Mouse (Mus musculus) MEL (cell line): Measurements from ENCODE around the gene Fastk. TPM values are rescaled to one million over a fixed set of nuclear protein-coding genes. Genes with fewer than 3 reads are reported as not detected.

Experiments
- DNase-seq: peaks from one replicate; pipeline ENCODE4 v3.0.0; 2011; ENCODE audit warnings: low read depth, low spot score
- H3K27ac ChIP-seq: 2 replicates; pipeline ENCODE4 v1.5.1; 2012; ENCODE audit warnings: low read depth, mild to moderate bottlenecking, control low read depth, low read length, moderate library complexity; ENCODE audit not compliant: control insufficient read depth
- H3K27me3 ChIP-seq, 2 experiments: fragments of 150-350 bp in 1 of 2; sonication (generic) in 1 of 2; 2 replicates each; pipeline ENCODE4 v1.6.1; 2012; ENCODE audit warnings: low read length in 2 of 2, mild to moderate bottlenecking in 2 of 2, improper control_type of control experiment in 1 of 2, moderate library complexity in 1 of 2; ENCODE audit not compliant: insufficient read depth in 2 of 2, control insufficient read depth in 1 of 2
- H3K36me3 ChIP-seq, 2 experiments: 2 replicates each; pipeline ENCODE4 v1.6.1; 2012 to 2014; ENCODE audit warnings: low read length in 2 of 2, improper control_type of control experiment in 1 of 2, inconsistent platforms in 1 of 2, mild to moderate bottlenecking in 1 of 2; ENCODE audit not compliant: insufficient read depth in 2 of 2, control insufficient read depth in 1 of 2
- H3K4me1 ChIP-seq, 2 experiments: fragments of 150-350 bp in 1 of 2; sonication (generic) in 1 of 2; 2 replicates each; pipeline ENCODE4 v1.6.1; 2012; ENCODE audit warnings: low read length in 2 of 2, improper control_type of control experiment in 1 of 2, mild to moderate bottlenecking in 1 of 2; ENCODE audit not compliant: insufficient read depth in 2 of 2, control insufficient read depth in 1 of 2
- H3K4me3 ChIP-seq, 2 experiments: fragments of 150-350 bp in 1 of 2; sonication (generic) in 1 of 2; 2 replicates each; pipeline ENCODE4 v1.5.1; 2012; ENCODE audit warnings: low read depth in 2 of 2, low read length in 2 of 2, mild to moderate bottlenecking in 2 of 2, moderate library complexity in 2 of 2, control low read depth in 1 of 2, improper control_type of control experiment in 1 of 2; ENCODE audit not compliant: control insufficient read depth in 1 of 2, insufficient read depth in 1 of 2
- H3K79me2 ChIP-seq: 2 replicates; pipeline ENCODE4 v1.6.1; 2012; ENCODE audit warnings: mild to moderate bottlenecking, low read length, moderate library complexity; ENCODE audit not compliant: control insufficient read depth, poor library complexity, insufficient read depth
- H3K9ac ChIP-seq: 2 replicates; pipeline ENCODE4 v1.6.1; 2012; ENCODE audit warnings: low read depth, mild to moderate bottlenecking, control low read depth, low read length, moderate library complexity; ENCODE audit not compliant: control insufficient read depth, poor library complexity, severe bottlenecking
- H3K9me3 ChIP-seq: fragments of 150-350 bp; sonication (generic); replicated peaks from 2 replicates; pipeline ENCODE4 v1.6.1; 2012; ENCODE audit warnings: mild to moderate bottlenecking, low read length, improper control_type of control experiment, moderate library complexity; ENCODE audit not compliant: insufficient read depth
- BHLHE40 ChIP-seq: IDR thresholded peaks from 2 replicates; pipeline ENCODE4 v1.6.1; 2012; ENCODE audit warnings: low read depth, mild to moderate bottlenecking, inconsistent platforms, low read length, improper control_type of control experiment, borderline replicate concordance
- CHD1 ChIP-seq: IDR thresholded peaks from 2 replicates; pipeline ENCODE4 v1.6.1; 2012; ENCODE audit warnings: low read depth, mild to moderate bottlenecking, inconsistent platforms, low read length, improper control_type of control experiment
- CTCF ChIP-seq, 3 experiments: IDR thresholded peaks in 2 of 3; conservative IDR thresholded peaks in 1 of 3; 2 replicates each; pipeline ENCODE4 v1.5.1; 2011 to 2012; ENCODE audit warnings: low read length in 3 of 3, low read depth in 2 of 3, mild to moderate bottlenecking in 2 of 3, improper control_type of control experiment in 1 of 3, inconsistent platforms in 1 of 3, mixed read lengths in 1 of 3, moderate library complexity in 1 of 3; ENCODE audit not compliant: control insufficient read depth in 1 of 3, insufficient read depth in 1 of 3, poor library complexity in 1 of 3, severe bottlenecking in 1 of 3
- E2F4 ChIP-seq: IDR thresholded peaks from 2 replicates; pipeline ENCODE4 v1.6.1; 2011; ENCODE audit warnings: low read depth, low read length, improper control_type of control experiment, borderline replicate concordance
- ELF1 ChIP-seq: IDR thresholded peaks from 2 replicates; pipeline ENCODE4 v1.6.1; 2014; ENCODE audit warnings: low read depth, mild to moderate bottlenecking, inconsistent platforms, low read length, improper control_type of control experiment, moderate library complexity
- ETS1 ChIP-seq: IDR thresholded peaks from 2 replicates; pipeline ENCODE4 v1.6.1; 2012; ENCODE audit warnings: low read depth, mild to moderate bottlenecking, inconsistent platforms, low read length, improper control_type of control experiment, moderate library complexity
- MAX ChIP-seq: IDR thresholded peaks from 2 replicates; pipeline ENCODE4 v1.6.1; 2011; ENCODE audit warnings: low read length, improper control_type of control experiment
- MAZ ChIP-seq: IDR thresholded peaks from 2 replicates; pipeline ENCODE4 v1.6.1; 2012; ENCODE audit warnings: low read depth, mild to moderate bottlenecking, inconsistent platforms, low read length, improper control_type of control experiment
- MEF2A ChIP-seq: IDR thresholded peaks from 2 replicates; pipeline ENCODE4 v1.6.1; 2014; ENCODE audit warnings: low read depth, mild to moderate bottlenecking, inconsistent platforms, low read length, improper control_type of control experiment; ENCODE audit not compliant: poor library complexity, insufficient replicate concordance, severe bottlenecking; ENCODE audit errors: extremely low read depth
- MXI1 ChIP-seq: IDR thresholded peaks from 2 replicates; pipeline ENCODE4 v1.6.1; 2011; ENCODE audit warnings: mild to moderate bottlenecking, low read depth, low read length, improper control_type of control experiment
- NELFE ChIP-seq: IDR thresholded peaks from 2 replicates; pipeline ENCODE4 v1.6.1; 2011; ENCODE audit warnings: low read depth, low read length, improper control_type of control experiment
- SIN3A ChIP-seq: IDR thresholded peaks from 2 replicates; pipeline ENCODE4 v1.6.1; 2012; ENCODE audit warnings: low read length, improper control_type of control experiment, inconsistent platforms
- SMC3 ChIP-seq: IDR thresholded peaks from 2 replicates; pipeline ENCODE4 v1.6.1; 2011; ENCODE audit warnings: low read depth, low read length, improper control_type of control experiment
- TAL1 ChIP-seq: IDR thresholded peaks from 2 replicates; pipeline ENCODE4 v1.6.1; 2012; ENCODE audit warnings: mild to moderate bottlenecking, inconsistent platforms, low read length, moderate library complexity, mixed read lengths
- UBTF ChIP-seq: IDR thresholded peaks from 2 replicates; pipeline ENCODE4 v1.6.1; 2012; ENCODE audit warnings: low read depth, mild to moderate bottlenecking, inconsistent platforms, low read length, improper control_type of control experiment, moderate library complexity, borderline replicate concordance; ENCODE audit not compliant: insufficient read depth
- USF1 ChIP-seq: IDR thresholded peaks from 2 replicates; pipeline ENCODE4 v1.6.1; 2014; ENCODE audit warnings: low read depth, mild to moderate bottlenecking, inconsistent platforms, low read length, improper control_type of control experiment, moderate library complexity
- USF2 ChIP-seq, 2 experiments: IDR thresholded peaks; 2 replicates each; pipeline ENCODE4 v1.6.1; 2011 to 2012; ENCODE audit warnings: improper control_type of control experiment in 2 of 2, low read length in 2 of 2, borderline replicate concordance in 1 of 2, inconsistent platforms in 1 of 2, low read depth in 1 of 2, mild to moderate bottlenecking in 1 of 2; ENCODE audit not compliant: insufficient read depth in 1 of 2
- ZC3H11A ChIP-seq: IDR thresholded peaks from 2 replicates; pipeline ENCODE4 v1.6.1; 2012; ENCODE audit warnings: low read depth, mild to moderate bottlenecking, inconsistent platforms, low read length, improper control_type of control experiment
- ZKSCAN1 ChIP-seq: IDR thresholded peaks from 2 replicates; pipeline ENCODE4 v1.6.1; 2012; ENCODE audit warnings: low read depth, mild to moderate bottlenecking, inconsistent platforms, low read length, improper control_type of control experiment, moderate library complexity
- ZMIZ1 ChIP-seq: IDR thresholded peaks from 2 replicates; pipeline ENCODE4 v1.6.1; 2012; ENCODE audit warnings: low read depth, mild to moderate bottlenecking, inconsistent platforms, low read length, improper control_type of control experiment, moderate library complexity
- ZNF384 ChIP-seq: IDR thresholded peaks from 2 replicates; pipeline ENCODE4 v1.6.1; 2012; ENCODE audit warnings: low read depth, mild to moderate bottlenecking, inconsistent platforms, low read length, improper control_type of control experiment
- polyA plus RNA-seq, 2 experiments: library from polyadenylated mRNA; stranded (reverse) in 1 of 2; unstranded in 1 of 2; fragments of >175 nt in 1 of 2; fragments of >200 nt in 1 of 2; gene quantifications; 2 replicates each; pipeline versions ENCODE4 v1.2.1 to v1.2.4; 2012; ENCODE audit warnings: low replicate concordance in 2 of 2, low read depth in 1 of 2; ENCODE audit not compliant: insufficient read length in 2 of 2, insufficient read depth in 1 of 2, missing spikeins in 1 of 2
- total RNA-seq: library from RNA; depleted of rRNA; stranded (reverse); fragments of 300-350 nt; gene quantifications from 2 replicates; pipeline ENCODE4 v1.2.3, GENCODE M21; 2012

Fastk gene
- total and polyA plus RNA-seq, 3 experiments = 111 to 273 (median 228) TPM

DNA sequence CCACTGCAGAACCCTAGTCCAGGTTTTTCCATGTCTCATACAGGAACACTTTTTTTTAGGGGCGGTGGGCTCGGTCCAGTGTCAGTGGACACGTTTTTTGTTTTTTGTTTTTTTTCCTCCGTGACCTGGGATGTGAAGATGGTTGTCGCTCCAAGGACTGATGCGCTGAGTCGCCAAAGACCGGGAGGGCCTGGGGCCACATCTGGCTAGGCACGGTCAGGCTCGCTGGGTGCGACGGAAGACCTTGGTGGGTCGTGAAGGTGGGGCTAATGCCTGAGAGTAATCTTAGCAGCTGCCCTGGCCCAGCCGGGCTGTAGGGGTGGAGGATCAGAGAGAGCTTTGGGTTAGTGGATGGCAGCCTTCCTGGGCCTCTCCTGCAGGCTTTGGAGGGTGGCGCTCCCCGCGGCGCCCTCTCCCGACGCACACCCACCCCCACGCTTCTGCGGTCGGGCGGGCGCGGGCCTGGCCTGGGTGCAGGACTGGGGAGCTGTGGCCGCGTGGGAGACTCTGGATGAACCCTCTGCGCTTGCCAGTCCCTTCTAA lies 7.7 kb upstream of the Fastk start:
- peak overlapping the region; percentile 45 for H3K27ac ChIP-seq
- H3K27me3 ChIP-seq = no peaks in the 10 kb centered on the region
- no peaks in the 10 kb centered on the region for H3K9me3 ChIP-seq
- peak overlapping the region; percentile 77 to 98 for H3K4me3 ChIP-seq
- no peak for TF ChIP-seq NELFE
- TF ChIP-seq ETS1 = no peak
- peak; percentile 34; the same call in 1 of the 2 replicates for TF ChIP-seq SIN3A
- no peak for TF ChIP-seq MEF2A
- TF ChIP-seq ZMIZ1 = no peak
- TF ChIP-seq UBTF = 0 out of 2 replicates have a peak, but pooled peaks have one; percentile 14
- TF ChIP-seq ZC3H11A = no peak
- no peak for TF ChIP-seq E2F4
- TF ChIP-seq BHLHE40 = no peak
- no peak for TF ChIP-seq MAX
- no peak for TF ChIP-seq TAL1
- peak in 2 of 3 experiments; percentile 10 to 38; a peak in 2 of 6 replicates for TF ChIP-seq CTCF (IDR thresholded peaks at IDR 0.05 in 2 of 3, conservative IDR thresholded peaks at IDR 0.05 in 1 of 3; ENCODE audit: control insufficient read depth in 1 of 3, insufficient read depth in 1 of 3, low read depth in 2 of 3, low read length in 3 of 3, poor library complexity in 1 of 3, severe bottlenecking in 1 of 3)
- TF ChIP-seq USF2 (IDR thresholded peaks at IDR 0.05; ENCODE audit: borderline replicate concordance in 1 of 2, insufficient read depth in 1 of 2, low read depth in 1 of 2, low read length in 2 of 2) = no peak
- TF ChIP-seq ELF1 = no peak
- TF ChIP-seq SMC3 = no peak
- peak; percentile 80; the same call in 1 of the 2 replicates for TF ChIP-seq CHD1
- no peak for TF ChIP-seq ZNF384
- TF ChIP-seq MXI1 = peak; percentile 69; the same call in 1 of the 2 replicates
- peak; percentile 21; the same call in 1 of the 2 replicates for TF ChIP-seq MAZ
- TF ChIP-seq USF1 = no peak
- TF ChIP-seq ZKSCAN1 = no peak
- H3K4me1 ChIP-seq = peaks cover 8 to 19% of the 10 kb centered on the region in 2 experiments
- peaks cover 60% of the 10 kb centered on the region for H3K79me2 ChIP-seq
- H3K9ac ChIP-seq = peak overlapping the region; percentile 87
- H3K36me3 ChIP-seq = peaks cover 0 to 19% of the 10 kb centered on the region in 2 experiments; a peak in 3 of 4 replicates
- peak; percentile 68 for DNase-seq
